Comparison of ENCODE assay signal across 10 mouse cellular contexts in genomic region chr2:25458911-25459310, GRCm38 (mm10). TPM values are rescaled to one million over a fixed set of nuclear protein-coding genes. Genes with fewer than 3 reads are reported as not detected.
DNase-seq lines count a peak whose midpoint lies in the region; ATAC-seq and TF ChIP-seq lines count a peak whose summit lies in the region.
"Had no signal": no experiment of that assay in that cellular context is flagged by ENCODE, and none has a peak within 500 bp of the region (broad histone marks: within the 10 kb centered on the region; RNA-seq: fewer than 3 reads in every experiment).

No protein-coding gene starts in this region.

- no peak for ATAC-seq in hindbrain, embryonic 13.5 days (ENCODE audit: low FRiP score)
- ATAC-seq in hindbrain, embryonic 16.5 days, result no peak
- ATAC-seq in G1E (ENCODE audit: extremely low read depth, insufficient number of reproducible peaks, low FRiP score, poor library complexity, severe bottlenecking), result no peak

- peaks cover 27% of the 10 kb centered on the region for H3K4me1 ChIP-seq in hindbrain, embryonic 13.5 days (replicated peaks)
- peaks cover 18% of the 10 kb centered on the region for H3K4me1 ChIP-seq in hindbrain, embryonic 16.5 days (ENCODE audit: control insufficient read depth, insufficient read depth, low read depth, low read length)
- peaks cover 35% of the 10 kb centered on the region for H3K4me1 ChIP-seq in G1E (ENCODE audit: insufficient read depth, low read depth, low read length)

- no peaks in the 10 kb centered on the region for H3K27me3 ChIP-seq in hindbrain, embryonic 13.5 days
- no peaks in the 10 kb centered on the region for H3K27me3 ChIP-seq in hindbrain, embryonic 16.5 days (replicated peaks; ENCODE audit: control insufficient read depth, insufficient read depth, low read length)
- H3K27me3 ChIP-seq in G1E (ENCODE audit: insufficient read depth, low read length), result peaks cover 18% of the 10 kb centered on the region

- WGBS in hindbrain, embryonic 13.5 days, result 74% methylated on average over 5 of the region's 5 CpGs
- 71% methylated on average over 5 of the region's 5 CpGs for WGBS in hindbrain, embryonic 16.5 days

- peak; percentile 16 for DNase-seq in G1E (ENCODE audit: low spot score)
- peak; percentile 69 for DNase-seq in gastrocnemius, postnatal 10 days
- DNase-seq in lung, postnatal 25 days (ENCODE audit: low spot score), result peak; percentile 71
- no peak for DNase-seq in embryo, embryonic 10.5 days (ENCODE audit: low spot score)
- DNase-seq in frontal cortex, postnatal 25 days (ENCODE audit: low spot score in 2 of 2), result no peak
- no peak for DNase-seq in embryo, embryonic 11 days

- H3K4me2 ChIP-seq in hindbrain, embryonic 13.5 days, result peak overlapping the region; percentile 94
- no peak overlapping the region for H3K4me2 ChIP-seq in hindbrain, embryonic 16.5 days (ENCODE audit: low read length)

- H3K4me3 ChIP-seq in hindbrain, embryonic 13.5 days, result peak overlapping the region; percentile 59; the same call in 1 of the 2 replicates
- H3K4me3 ChIP-seq in hindbrain, embryonic 16.5 days (ENCODE audit: low read length), result no peak overlapping the region
- H3K4me3 ChIP-seq in G1E (ENCODE audit: low read depth, low read length), result no peak overlapping the region
- H3K4me3 ChIP-seq: erythroblast, embryonic 14.5 days had no signal

- no peak for TF ChIP-seq CTCF in G1E (IDR thresholded peaks at IDR 0.05; ENCODE audit: low read depth, low read length)

- peaks cover 23% of the 10 kb centered on the region for H3K36me3 ChIP-seq in hindbrain, embryonic 13.5 days
- peaks cover 3% of the 10 kb centered on the region; the same call in 1 of the 2 replicates for H3K36me3 ChIP-seq in hindbrain, embryonic 16.5 days (ENCODE audit: control insufficient read depth, insufficient read depth, low read length)
- peaks cover 29% of the 10 kb centered on the region for H3K36me3 ChIP-seq in G1E (replicated peaks)

- peak overlapping the region; percentile 83; the same call in 1 of the 2 replicates for H3K9ac ChIP-seq in hindbrain, embryonic 13.5 days
- no peak overlapping the region for H3K9ac ChIP-seq in hindbrain, embryonic 16.5 days (ENCODE audit: low read depth, low read length)

- no peaks in the 10 kb centered on the region for H3K9me3 ChIP-seq in hindbrain, embryonic 13.5 days
- H3K9me3 ChIP-seq in hindbrain, embryonic 16.5 days (ENCODE audit: control insufficient read depth, low read length), result no peaks in the 10 kb centered on the region
- H3K9me3 ChIP-seq in G1E (replicated peaks), result no peaks in the 10 kb centered on the region

- no peak overlapping the region for H3K27ac ChIP-seq in hindbrain, embryonic 13.5 days
- no peak overlapping the region for H3K27ac ChIP-seq in hindbrain, embryonic 16.5 days (ENCODE audit: low read depth, low read length)

RNA-seq across cellular contexts. Expression of gene Paxx, which starts 2.0 kb away (rescaled TPM):
- 91.6 and 98.8 TPM in 2 replicates for polyA plus RNA-seq in hindbrain, embryonic 13.5 days (2015; fragmentation: Nextera tagmentation; extraction: Ambion mirVana)
- polyA plus RNA-seq in hindbrain, embryonic 16.5 days (2015; fragmentation: Nextera tagmentation; extraction: Ambion mirVana), result 117 and 134 TPM in 2 replicates
- total RNA-seq in G1E (2014; fragmentation: Nextera tagmentation), result 16.3 and 23.2 TPM in 2 replicates
- 14.2 and 17.8 TPM in 2 replicates for total RNA-seq in G1E (2017)
- polyA plus RNA-seq in G1E (2012), result 43.4 and 47.0 TPM in 2 replicates
- 10 to 100 TPM; 23.5 to 25.2 TPM for total RNA-seq in gastrocnemius, postnatal 10 days (2021)

RNA-seq across cellular contexts. Expression of gene Clic3, which starts 2.3 kb away (rescaled TPM):
- polyA plus RNA-seq in hindbrain, embryonic 13.5 days (2015; fragmentation: Nextera tagmentation; extraction: Ambion mirVana), result 3.4 and 3.7 TPM in 2 replicates
- 3.4 and 4.1 TPM in 2 replicates for polyA plus RNA-seq in hindbrain, embryonic 16.5 days (2015; fragmentation: Nextera tagmentation; extraction: Ambion mirVana)
- total RNA-seq in G1E (2014; fragmentation: Nextera tagmentation) (not detected in 2 replicates), G1E (2017) (0.22 TPM in 1 of 2 replicates, not detected in the other)
- polyA plus RNA-seq in G1E (2012), result not detected in 2 replicates
- total RNA-seq in gastrocnemius, postnatal 10 days (2021), result under 1 TPM in 1 of 2 experiments, not detected in 1; 0.52 TPM
- polyA plus RNA-seq: erythroblast, embryonic 14.5 days had no signal

RNA-seq across cellular contexts. Expression of gene Ptgds, which starts 10.9 kb away (rescaled TPM):
- polyA plus RNA-seq in hindbrain, embryonic 13.5 days (2015; fragmentation: Nextera tagmentation; extraction: Ambion mirVana), result 50.3 and 50.5 TPM in 2 replicates
- polyA plus RNA-seq in hindbrain, embryonic 16.5 days (2015; fragmentation: Nextera tagmentation; extraction: Ambion mirVana), result 904 and 1,173 TPM in 2 replicates
- total RNA-seq in G1E (2014; fragmentation: Nextera tagmentation) (not detected in 2 replicates), G1E (2017) (0.44 TPM in 1 of 2 replicates, not detected in the other)
- not detected in 2 replicates for polyA plus RNA-seq in G1E (2012)
- total RNA-seq in gastrocnemius, postnatal 10 days (2021), result 1 to 10 TPM; 1.7 to 9.6 TPM
- polyA plus RNA-seq: erythroblast, embryonic 14.5 days had no signal

RNA-seq across cellular contexts. Expression of gene Abca2, which starts 30.4 kb away (rescaled TPM):
- 10.0 and 11.6 TPM in 2 replicates for polyA plus RNA-seq in hindbrain, embryonic 13.5 days (2015; fragmentation: Nextera tagmentation; extraction: Ambion mirVana)
- polyA plus RNA-seq in hindbrain, embryonic 16.5 days (2015; fragmentation: Nextera tagmentation; extraction: Ambion mirVana), result 13.5 and 15.5 TPM in 2 replicates
- 9.8 and 18.6 TPM in 2 replicates for total RNA-seq in G1E (2014; fragmentation: Nextera tagmentation)
- total RNA-seq in G1E (2017), result 2.8 and 5.3 TPM in 2 replicates
- polyA plus RNA-seq in G1E (2012), result 5.9 and 6.0 TPM in 2 replicates
- 10 to 100 TPM; 10.4 to 14.1 TPM for total RNA-seq in gastrocnemius, postnatal 10 days (2021)

RNA-seq across cellular contexts. Expression of gene Lcn12, which starts 34.8 kb away (rescaled TPM):
- not detected in 2 replicates for polyA plus RNA-seq in hindbrain, embryonic 13.5 days (2015; fragmentation: Nextera tagmentation; extraction: Ambion mirVana)
- not detected in 2 replicates for polyA plus RNA-seq in hindbrain, embryonic 16.5 days (2015; fragmentation: Nextera tagmentation; extraction: Ambion mirVana)
- not detected in 2 replicates for total RNA-seq in G1E (2014; fragmentation: Nextera tagmentation)
- not detected in 2 replicates for total RNA-seq in G1E (2017)
- polyA plus RNA-seq in G1E (2012), result not detected in 2 replicates
- not detected for total RNA-seq in gastrocnemius, postnatal 10 days (2021)
- total RNA-seq: left cerebral cortex, postnatal 10 days had no signal
- polyA plus RNA-seq: erythroblast, embryonic 14.5 days had no signal

Comparison
In these comparisons a context has a peak if more than half of its experiments do, and no peak if none do; other contexts are left out.
1. DNase-seq: peak in G1E (single experiment), gastrocnemius, postnatal 10 days (single experiment) and lung, postnatal 25 days (single experiment); none in embryo, embryonic 10.5 days (single experiment), frontal cortex, postnatal 25 days (0 of 2) and embryo, embryonic 11 days (single experiment).
2. RNA of gene Ptgds, which starts 10.9 kb away (polyA plus RNA-seq): 904 to 1,173 TPM in hindbrain, embryonic 16.5 days and 50.3 to 50.5 TPM in hindbrain, embryonic 13.5 days; not detected in G1E; every median in the first group is over 10 times any median in the second.